Mouse (Mus musculus) ES-E14 (cell line): Measurements from ENCODE around the gene Fam120a. TPM values are rescaled to one million over a fixed set of nuclear protein-coding genes. Genes with fewer than 3 reads are reported as not detected.

Experiments used
- DNase-seq: peaks from one replicate; pipeline ENCODE4 v3.0.0-alpha.2; 2013; ENCODE audit warnings: low read depth, low spot score
- H3K27ac ChIP-seq: 2 replicates; pipeline ENCODE4 v1.5.1; 2012; ENCODE audit warnings: low read depth, mild to moderate bottlenecking, low read length, moderate library complexity, mixed read lengths; ENCODE audit not compliant: poor library complexity, insufficient read depth, severe bottlenecking
- H3K36me3 ChIP-seq: 2 replicates; pipeline ENCODE4 v1.6.1; 2012; ENCODE audit warnings: mild to moderate bottlenecking, low read length, moderate library complexity, mixed read lengths; ENCODE audit not compliant: control insufficient read depth, poor library complexity, insufficient read depth, severe bottlenecking
- H3K4me1 ChIP-seq, 2 experiments: fragments of 150-350 bp in 1 of 2; sonication (generic) in 1 of 2; 2 replicates each; pipeline ENCODE4 v1.6.1; 2012; ENCODE audit warnings: low read length in 2 of 2, mild to moderate bottlenecking in 1 of 2, mixed read lengths in 1 of 2; ENCODE audit not compliant: control insufficient read depth in 2 of 2, insufficient read depth in 2 of 2, poor library complexity in 1 of 2
- H3K4me3 ChIP-seq, 2 experiments: fragments of 150-350 bp in 1 of 2; sonication (generic) in 1 of 2; 2 replicates each; pipeline ENCODE4 v1.5.1; 2012; ENCODE audit warnings: low read length in 2 of 2, low read depth in 1 of 2, mild to moderate bottlenecking in 1 of 2, mixed read lengths in 1 of 2; ENCODE audit not compliant: insufficient read depth in 1 of 2, poor library complexity in 1 of 2, severe bottlenecking in 1 of 2
- H3K9ac ChIP-seq: 2 replicates; pipeline ENCODE4 v1.6.1; 2012; ENCODE audit warnings: low read depth, mild to moderate bottlenecking, low read length, mixed read lengths; ENCODE audit not compliant: poor library complexity, insufficient read depth, severe bottlenecking
- H3K9me3 ChIP-seq: fragments of 150-350 bp; sonication (generic); 2 replicates; pipeline ENCODE4 v1.6.1; 2012; ENCODE audit warnings: low read depth, mild to moderate bottlenecking, low read length; ENCODE audit not compliant: control insufficient read depth, insufficient read depth
- CHD2 ChIP-seq: IDR thresholded peaks from 2 replicates; pipeline ENCODE4 v1.6.1; 2014; ENCODE audit warnings: mild to moderate bottlenecking, low read depth, low read length, inconsistent platforms
- HCFC1 ChIP-seq: IDR thresholded peaks from 2 replicates; pipeline ENCODE4 v1.6.1; 2012; ENCODE audit warnings: low read length, inconsistent platforms, borderline replicate concordance; ENCODE audit not compliant: insufficient read depth
- MAFK ChIP-seq: IDR thresholded peaks from 2 replicates; pipeline ENCODE4 v1.6.1; 2014; ENCODE audit warnings: mild to moderate bottlenecking, low read depth, low read length, inconsistent platforms; ENCODE audit not compliant: insufficient read depth
- ZC3H11A ChIP-seq: IDR thresholded peaks from 2 replicates; pipeline ENCODE4 v1.6.1; 2012; ENCODE audit warnings: low read depth, mild to moderate bottlenecking, inconsistent platforms, low read length, borderline replicate concordance
- ZNF384 ChIP-seq: IDR thresholded peaks from 2 replicates; pipeline ENCODE4 v1.6.1; 2012; ENCODE audit warnings: low read depth, low read length, inconsistent platforms
- in situ Hi-C, 2 experiments: fragments of 600-800 bp; cut with MboI; formaldehyde crosslinking; loops; one replicate each; pipeline ENCODE4 v1.15.1; 2025; ENCODE audit warnings: low sequenced_read_pairs in 2 of 2, inconsistent platforms in 1 of 2; ENCODE audit not compliant: unreplicated experiment in 2 of 2
- total RNA-seq: library from RNA; depleted of rRNA; stranded (reverse); fragments of 300-350 nt; gene quantifications from 2 replicates; pipeline ENCODE4 v1.2.3, GENCODE M21; 2012

Gene Fam120a
- total RNA-seq, 1 experiment, result 111 TPM

- Histone ChIP-seq H3K4me1 (no peaks in the 10 kb centered on the region), H3K9ac (no peak overlapping the region), H3K4me3 (no peak overlapping the region), H3K9me3 (no peaks in the 10 kb centered on the region), H3K36me3 (peaks cover 33% of the 10 kb centered on the region), H3K27ac (no peak overlapping the region)
- TF ChIP-seq CHD2 (no peak), ZC3H11A (no peak), HCFC1 (no peak), ZNF384 (no peak), MAFK (no peak)
- no peak for DNase-seq
- in situ Hi-C loops, result no loop called here
Observed at GRCm38 (mm10) chr13:48913141-48913540, 54.7 kb downstream of the Fam120a start.

DNA sequence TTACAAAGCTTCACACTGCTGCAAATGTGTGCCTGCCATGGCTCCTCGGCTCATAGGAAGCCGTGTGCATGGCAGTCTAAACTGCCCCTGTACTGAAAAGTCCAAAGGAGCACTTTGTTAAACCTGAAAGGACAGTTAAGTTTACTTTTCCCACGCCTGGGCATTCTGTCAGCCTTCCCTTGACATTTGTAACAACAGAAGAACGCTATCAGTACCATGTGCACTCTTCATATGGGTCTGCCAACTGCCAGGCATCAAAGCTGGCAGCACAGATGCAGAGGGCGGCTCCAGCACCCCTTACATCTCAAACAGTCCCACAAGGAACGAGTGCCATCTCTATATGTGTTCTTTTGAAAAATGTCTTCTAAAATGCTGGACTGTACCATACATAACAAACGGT, 56.4 kb downstream of the Fam120a start:
- no peak for DNase-seq
- in situ Hi-C loops, result no loop called here
- Histone ChIP-seq H3K27ac (no peak overlapping the region), H3K4me1 (no peaks in the 10 kb centered on the region), H3K9me3 (no peaks in the 10 kb centered on the region), H3K36me3 (peaks cover 29% of the 10 kb centered on the region), H3K4me3 (no peak overlapping the region), H3K9ac (no peak overlapping the region)
- no peak for TF ChIP-seq CHD2
- TF ChIP-seq MAFK, result no peak
- no peak for TF ChIP-seq ZC3H11A
- no peak for TF ChIP-seq ZNF384
- no peak for TF ChIP-seq HCFC1

GRCm38 (mm10) chr13:48905458-48905857, 62.4 kb downstream of the Fam120a start:
- in situ Hi-C loops, result no loop called here
- Histone ChIP-seq H3K9ac (no peak overlapping the region), H3K9me3 (no peaks in the 10 kb centered on the region), H3K27ac (no peak overlapping the region), H3K4me1 (no peaks in the 10 kb centered on the region), H3K36me3 (peaks cover 32% of the 10 kb centered on the region), H3K4me3 (no peak overlapping the region)
- DNase-seq, result no peak
- TF ChIP-seq HCFC1 (no peak), MAFK (no peak), ZNF384 (no peak), CHD2 (no peak), ZC3H11A (no peak)

GRCm38 (mm10) chr13:48895376-48895775, 72.4 kb downstream of the Fam120a start:
- Histone ChIP-seq H3K9me3 (no peaks in the 10 kb centered on the region), H3K27ac (no peak overlapping the region), H3K9ac (no peak overlapping the region), H3K36me3 (peaks cover 23% of the 10 kb centered on the region; the same call in 1 of the 2 replicates), H3K4me3 (no peak overlapping the region), H3K4me1 (no peaks in the 10 kb centered on the region)
- DNase-seq, result no peak
- no peak for TF ChIP-seq ZC3H11A
- no peak for TF ChIP-seq HCFC1
- no peak for TF ChIP-seq MAFK
- TF ChIP-seq CHD2, result no peak
- TF ChIP-seq ZNF384, result no peak
- in situ Hi-C loops, result no loop called here
